Mouse (Mus musculus): ENCODE measurements around the gene Oscar. TPM values are rescaled to one million over a fixed set of nuclear protein-coding genes. Genes with fewer than 3 reads are reported as not detected.
A peak's percentile ranks its signal among the peaks of the same experiment; 100 is the strongest.

Gene Oscar
- polyA plus RNA-seq, 1 experiment = 0.13 TPM

DNA sequence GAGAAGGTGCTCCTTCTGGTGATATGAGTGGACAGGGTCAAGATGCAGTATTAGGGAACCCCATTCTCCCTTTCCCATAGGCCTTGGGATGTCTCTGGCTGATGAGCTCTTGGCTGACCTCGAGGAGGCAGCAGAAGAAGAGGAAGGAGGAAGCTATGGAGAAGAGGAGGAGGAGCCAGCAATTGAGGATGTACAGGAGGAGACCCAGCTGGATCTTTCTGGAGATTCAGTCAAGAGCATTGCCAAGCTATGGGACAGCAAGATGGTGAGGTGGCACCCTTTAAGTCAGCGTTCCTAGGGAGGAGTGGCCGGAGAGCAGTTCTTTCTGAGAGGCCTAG is 14.5 kb upstream of the Oscar start:
- H3K4me1 ChIP-seq (replicated peaks; ENCODE audit: control insufficient read depth, insufficient read depth, low read length) = peaks cover 15% of the 10 kb centered on the region
- H3K27ac ChIP-seq (ENCODE audit: control insufficient read depth, insufficient read depth, low read length) = no peak overlapping the region
- H3K27me3 ChIP-seq (ENCODE audit: control insufficient read depth, insufficient read depth, low read length) = no peaks in the 10 kb centered on the region
- H3K36me3 ChIP-seq (ENCODE audit: control insufficient read depth, insufficient read depth, low read length) = peaks cover 9% of the 10 kb centered on the region; the same call in 1 of the 2 replicates
- 51% methylated on average over 3 of the region's 3 CpGs for whole genome bisulfite sequencing
- no peak for TF ChIP-seq POLR2A (IDR thresholded peaks at IDR 0.05; ENCODE audit: control insufficient read depth, extremely low read depth, insufficient read depth, low read length, poor library complexity)
- no peak for TF ChIP-seq CTCF (IDR thresholded peaks at IDR 0.05; ENCODE audit: borderline replicate concordance, control insufficient read depth, extremely low read depth, insufficient read depth, low read length, poor library complexity)
- DNase-seq = no peak
- peak overlapping the region; percentile 77 for H3K4me3 ChIP-seq (ENCODE audit: control insufficient read depth, insufficient read depth, low read length)

GRCm38 (mm10) chr7:3629543-3630477 is 13.9 kb upstream of the Oscar start, which contains the start of the genes Tfpt and Prpf31:
Gene Tfpt (minus strand): TSS chr7:3629929.
Gene Prpf31 (plus strand): TSS chr7:3629985.
- H3K27ac ChIP-seq (ENCODE audit: control insufficient read depth, insufficient read depth, low read length) = peak within 1 kb of the TSS; percentile 72
- peak; percentile 92 for DNase-seq

DNA sequence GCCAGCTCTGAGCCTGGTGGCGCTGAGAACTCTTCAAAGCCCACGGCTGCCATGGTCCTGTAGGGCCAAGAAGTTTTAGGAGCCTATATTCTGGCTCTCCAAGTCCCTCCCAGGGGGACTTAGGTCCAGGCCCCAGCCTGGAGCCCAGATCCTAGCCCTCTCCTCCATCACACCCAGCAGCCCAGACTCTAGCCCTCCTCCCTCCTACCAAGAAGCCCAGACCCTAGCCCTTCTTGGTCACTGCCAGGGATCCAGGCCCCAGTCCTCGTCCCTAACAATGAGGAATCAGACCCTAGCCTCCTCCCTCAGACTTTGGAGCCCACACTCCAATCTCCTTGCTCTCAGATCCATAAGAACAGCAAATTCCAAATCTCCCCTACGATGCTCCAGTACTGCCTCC is 13.1 kb upstream of the Oscar start:
- H3K36me3 ChIP-seq (ENCODE audit: control insufficient read depth, insufficient read depth, low read length) = no peaks in the 10 kb centered on the region
- no peak for TF ChIP-seq CTCF (IDR thresholded peaks at IDR 0.05; ENCODE audit: borderline replicate concordance, control insufficient read depth, extremely low read depth, insufficient read depth, low read length, poor library complexity)
- no peak for TF ChIP-seq POLR2A (IDR thresholded peaks at IDR 0.05; ENCODE audit: control insufficient read depth, extremely low read depth, insufficient read depth, low read length, poor library complexity)
- WGBS = 32% methylated on average over 4 of the region's 4 CpGs
- no peaks in the 10 kb centered on the region for H3K27me3 ChIP-seq (ENCODE audit: control insufficient read depth, insufficient read depth, low read length)
- peak; percentile 14 for DNase-seq
- no peak overlapping the region for H3K27ac ChIP-seq (ENCODE audit: control insufficient read depth, insufficient read depth, low read length)
- peak overlapping the region; percentile 77 for H3K4me3 ChIP-seq (ENCODE audit: control insufficient read depth, insufficient read depth, low read length)
- peaks cover 15% of the 10 kb centered on the region for H3K4me1 ChIP-seq (replicated peaks; ENCODE audit: control insufficient read depth, insufficient read depth, low read length)

More at GRCm38 (mm10) chr7:3629543-3630477, 13.9 kb upstream of the Oscar start, which contains the start of the genes Tfpt and Prpf31:
- Histone ChIP-seq H3K4me1 (replicated peaks; ENCODE audit: control insufficient read depth, insufficient read depth, low read length) (peaks cover 15% of the 10 kb centered on the region), H3K4me3 (ENCODE audit: control insufficient read depth, insufficient read depth, low read length) (peak within 1 kb of the TSS; percentile 77), H3K27me3 (ENCODE audit: control insufficient read depth, insufficient read depth, low read length) (no peaks in the 10 kb centered on the region), H3K36me3 (ENCODE audit: control insufficient read depth, insufficient read depth, low read length) (0 out of 2 replicates have a peak, but pooled peaks cover 3% of the 10 kb centered on the region)
- TF ChIP-seq POLR2A (IDR thresholded peaks at IDR 0.05; ENCODE audit: control insufficient read depth, extremely low read depth, insufficient read depth, low read length, poor library complexity) (peak; percentile 52; the same call in 1 of the 2 replicates), CTCF (IDR thresholded peaks at IDR 0.05; ENCODE audit: borderline replicate concordance, control insufficient read depth, extremely low read depth, insufficient read depth, low read length, poor library complexity) (no peak)
- under 1% methylated on average over 47 of the region's 47 CpGs for WGBS

GRCm38 (mm10) chr7:3617242-3617995 is 1.5 kb upstream of the Oscar start, which contains the start of gene Ndufa3:
Gene Ndufa3 (plus strand): TSS chr7:3617373.
- Histone ChIP-seq H3K36me3 (ENCODE audit: control insufficient read depth, insufficient read depth, low read length) (peaks cover 14% of the 10 kb centered on the region; the same call in 1 of the 2 replicates), H3K4me1 (replicated peaks; ENCODE audit: control insufficient read depth, insufficient read depth, low read length) (peaks cover 4% of the 10 kb centered on the region), H3K4me3 (ENCODE audit: control insufficient read depth, insufficient read depth, low read length) (peak within 1 kb of the TSS; percentile 68), H3K27me3 (ENCODE audit: control insufficient read depth, insufficient read depth, low read length) (no peaks in the 10 kb centered on the region), H3K27ac (ENCODE audit: control insufficient read depth, insufficient read depth, low read length) (peak within 1 kb of the TSS; percentile 9)
- peak; percentile 90 for DNase-seq
- 1% methylated on average over 32 of the region's 32 CpGs for WGBS
- TF ChIP-seq POLR2A (IDR thresholded peaks at IDR 0.05; ENCODE audit: control insufficient read depth, extremely low read depth, insufficient read depth, low read length, poor library complexity) (peak; percentile 56), CTCF (IDR thresholded peaks at IDR 0.05; ENCODE audit: borderline replicate concordance, control insufficient read depth, extremely low read depth, insufficient read depth, low read length, poor library complexity) (no peak)

- H3K27me3 ChIP-seq (ENCODE audit: control insufficient read depth, insufficient read depth, low read length) = no peaks in the 10 kb centered on the region
- no peak for TF ChIP-seq CTCF (IDR thresholded peaks at IDR 0.05; ENCODE audit: borderline replicate concordance, control insufficient read depth, extremely low read depth, insufficient read depth, low read length, poor library complexity)
- no peak for TF ChIP-seq POLR2A (IDR thresholded peaks at IDR 0.05; ENCODE audit: control insufficient read depth, extremely low read depth, insufficient read depth, low read length, poor library complexity)
- WGBS = 46% methylated on average over 6 of the region's 6 CpGs
- no peak for DNase-seq
- H3K36me3 ChIP-seq (ENCODE audit: control insufficient read depth, insufficient read depth, low read length) = peaks cover 12% of the 10 kb centered on the region; the same call in 1 of the 2 replicates
- no peak overlapping the region for H3K4me3 ChIP-seq (ENCODE audit: control insufficient read depth, insufficient read depth, low read length)
- peaks cover 4% of the 10 kb centered on the region for H3K4me1 ChIP-seq (replicated peaks; ENCODE audit: control insufficient read depth, insufficient read depth, low read length)
- H3K27ac ChIP-seq (ENCODE audit: control insufficient read depth, insufficient read depth, low read length) = no peak overlapping the region
These were observed 658 bp upstream of the Oscar start for GRCm38 (mm10) chr7:3616389-3617241.
